Comparison of ENCODE assay signal across 21 mouse cellular contexts in genomic region chr6:52682607-52683006, GRCm38 (mm10). TPM values are rescaled to one million over a fixed set of nuclear protein-coding genes. Genes with fewer than 3 reads are reported as not detected.
DNase-seq lines count a peak whose midpoint lies in the region; ATAC-seq and TF ChIP-seq lines count a peak whose summit lies in the region.
"Had no signal": no experiment of that assay in that cellular context is flagged by ENCODE, and none has a peak within 500 bp of the region (broad histone marks: within the 10 kb centered on the region; RNA-seq: fewer than 3 reads in every experiment).

No protein-coding gene starts in this region.

- 63% methylated on average over 3 of the region's 3 CpGs for WGBS in liver, postnatal 0 days (ENCODE audit: insufficient replicate concordance)
- 69% methylated on average over 3 of the region's 3 CpGs for WGBS in liver, embryonic 12.5 days (ENCODE audit: insufficient replicate concordance)
- WGBS in macrophage (ENCODE audit: missing documents): 56% methylated on average over 2 of the region's 3 CpGs

- H3K27ac ChIP-seq in liver, postnatal 0 days (ENCODE audit: low read depth): 0 out of 2 replicates have a peak overlapping the region, but pooled peaks have one; percentile 30
- no peak overlapping the region for H3K27ac ChIP-seq in liver, embryonic 12.5 days
- H3K27ac ChIP-seq in macrophage: peak overlapping the region; percentile 12; the same call in 1 of the 2 replicates
- H3K27ac ChIP-seq: embryonic facial prominence, embryonic 15.5 days; forebrain, embryonic 15.5 days; hindbrain, embryonic 12.5 days had no signal

- no peaks in the 10 kb centered on the region for H3K36me3 ChIP-seq in liver, postnatal 0 days (replicated peaks; ENCODE audit: insufficient read depth, low read length)
- no peaks in the 10 kb centered on the region for H3K36me3 ChIP-seq in liver, embryonic 12.5 days
- no peaks in the 10 kb centered on the region for H3K36me3 ChIP-seq in macrophage (ENCODE audit: inconsistent target)
- H3K36me3 ChIP-seq: embryonic facial prominence, embryonic 15.5 days; forebrain, embryonic 15.5 days; hindbrain, embryonic 12.5 days had no signal

- H3K27me3 ChIP-seq in liver, postnatal 0 days (ENCODE audit: insufficient read depth, low read length): no peaks in the 10 kb centered on the region
- H3K27me3 ChIP-seq in liver, embryonic 12.5 days (replicated peaks): no peaks in the 10 kb centered on the region
- H3K27me3 ChIP-seq: embryonic facial prominence, embryonic 15.5 days; hindbrain, embryonic 12.5 days had no signal

- TF ChIP-seq EP300 in liver, postnatal 0 days (IDR thresholded peaks at IDR 0.05; ENCODE audit: low read depth): no peak

- TF ChIP-seq CTCF in liver, postnatal 0 days (IDR thresholded peaks at IDR 0.05; ENCODE audit: low read depth): no peak

- H3K4me2 ChIP-seq in liver, postnatal 0 days (ENCODE audit: low read depth, low read length): no peak overlapping the region
- H3K4me2 ChIP-seq in liver, embryonic 12.5 days: no peak overlapping the region
- H3K4me2 ChIP-seq: embryonic facial prominence, embryonic 15.5 days; forebrain, embryonic 15.5 days; hindbrain, embryonic 12.5 days had no signal

- no peak overlapping the region for H3K4me3 ChIP-seq in liver, postnatal 0 days (ENCODE audit: low read depth, low read length)
- no peak overlapping the region for H3K4me3 ChIP-seq in liver, embryonic 12.5 days
- H3K4me3 ChIP-seq in macrophage (ENCODE audit: inconsistent target): no peak overlapping the region
- H3K4me3 ChIP-seq: embryonic facial prominence, embryonic 15.5 days; erythroblast, embryonic 14.5 days; forebrain, embryonic 15.5 days; hindbrain, embryonic 12.5 days had no signal

- no peaks in the 10 kb centered on the region for H3K79me2 ChIP-seq in macrophage (ENCODE audit: inconsistent target)

- H3K9ac ChIP-seq in liver, postnatal 0 days (replicated peaks): no peak overlapping the region
- H3K9ac ChIP-seq in liver, embryonic 12.5 days: no peak overlapping the region
- H3K9ac ChIP-seq: embryonic facial prominence, embryonic 15.5 days; forebrain, embryonic 15.5 days; hindbrain, embryonic 12.5 days had no signal

- no peak for ATAC-seq in liver, postnatal 0 days
- ATAC-seq in liver, embryonic 12.5 days: no peak
- ATAC-seq in granulocyte monocyte progenitor cell, adult 5-6 weeks (replicated peaks; ENCODE audit: poor library complexity, severe bottlenecking): 0 out of 2 replicates have a peak, but pooled peaks have one; percentile 33
- ATAC-seq: CD4-positive, CD25-positive, alpha-beta regulatory T cell, adult 4 months; forebrain, embryonic 15.5 days; hindbrain, embryonic 16.5 days; inflammation-experienced regulatory T-cells, adult 6 months had no signal

- H3K9me3 ChIP-seq in liver, postnatal 0 days (ENCODE audit: low read length): no peaks in the 10 kb centered on the region
- no peaks in the 10 kb centered on the region for H3K9me3 ChIP-seq in liver, embryonic 12.5 days (replicated peaks)
- H3K9me3 ChIP-seq: embryonic facial prominence, embryonic 15.5 days; forebrain, embryonic 15.5 days; hindbrain, embryonic 12.5 days had no signal

- peaks cover 14% of the 10 kb centered on the region for H3K4me1 ChIP-seq in liver, postnatal 0 days (ENCODE audit: insufficient read depth)
- H3K4me1 ChIP-seq in liver, embryonic 12.5 days: no peaks in the 10 kb centered on the region
- H3K4me1 ChIP-seq: embryonic facial prominence, embryonic 15.5 days; forebrain, embryonic 15.5 days; hindbrain, embryonic 12.5 days had no signal

- DNase-seq in liver, postnatal 0 days: no peak
- DNase-seq in adrenal gland, postnatal 25 days: no peak
- no peak for DNase-seq in embryo, embryonic 9.5 days (ENCODE audit: extremely low spot score)
- DNase-seq in urinary bladder, postnatal 14 days (ENCODE audit: low spot score): no peak
- DNase-seq: adrenal gland, postnatal 14 days; B cell, adult 2 months; cerebellum, adult 2 months; cerebellum, postnatal 10 days; gastrocnemius, postnatal 14 days; heart, postnatal 10 days; heart, postnatal 4 days had no signal

RNA-seq across cellular contexts. Expression of gene Tax1bp1, which starts 30.9 kb away (rescaled TPM):
- 110 and 117 TPM in 2 replicates for polyA plus RNA-seq in liver, postnatal 0 days (2015; fragmentation: Nextera tagmentation; extraction: Ambion mirVana)
- 88.2 and 89.6 TPM in 2 replicates for polyA plus RNA-seq in liver, embryonic 12.5 days (2016; fragmentation: Nextera tagmentation; extraction: Ambion mirVana)
- 155 and 165 TPM in 2 replicates for total RNA-seq in granulocyte monocyte progenitor cell, adult 5-6 weeks (2014; fragmentation: Nextera tagmentation)
- total RNA-seq in granulocyte monocyte progenitor cell, adult 5-6 weeks (2017): 339 and 381 TPM in 2 replicates
- total RNA-seq in macrophage (2018; cell fraction: chromatin; rRNA removed): 100 to 1,000 TPM; 175 to 454 (median 248) TPM
- total RNA-seq in macrophage (2018; cell fraction: cytosol; rRNA removed): 100 to 1,000 TPM; 139 to 219 (median 170) TPM
- 100 to 1,000 TPM; 137 to 362 (median 212) TPM for total RNA-seq in macrophage (2018; cell fraction: nucleus; rRNA removed)
- polyA plus RNA-seq in macrophage (2018): 129 to 262 TPM (median 129 TPM) in 3 replicates
- total RNA-seq in adrenal gland, postnatal 25 days (2021): 179 and 185 TPM in 2 replicates

RNA-seq across cellular contexts. Expression of gene Hibadh, which starts 42.4 kb away (rescaled TPM):
- polyA plus RNA-seq in liver, postnatal 0 days (2015; fragmentation: Nextera tagmentation; extraction: Ambion mirVana): 110 and 117 TPM in 2 replicates
- polyA plus RNA-seq in liver, embryonic 12.5 days (2016; fragmentation: Nextera tagmentation; extraction: Ambion mirVana): 68.3 and 68.6 TPM in 2 replicates
- total RNA-seq in granulocyte monocyte progenitor cell, adult 5-6 weeks (2014; fragmentation: Nextera tagmentation): 70.8 and 77.4 TPM in 2 replicates
- 54.5 and 56.2 TPM in 2 replicates for total RNA-seq in granulocyte monocyte progenitor cell, adult 5-6 weeks (2017)
- 10 to 100 TPM; 24.4 to 66.8 (median 48.9) TPM for total RNA-seq in macrophage (2018; cell fraction: chromatin; rRNA removed)
- 10 to 100 TPM; 41.3 to 54.0 (median 47.2) TPM for total RNA-seq in macrophage (2018; cell fraction: cytosol; rRNA removed)
- 10 to 100 TPM; 22.5 to 67.3 (median 40.0) TPM for total RNA-seq in macrophage (2018; cell fraction: nucleus; rRNA removed)
- polyA plus RNA-seq in macrophage (2018): 40.2 to 62.3 TPM (median 45.1 TPM) in 3 replicates
- 166 and 179 TPM in 2 replicates for total RNA-seq in adrenal gland, postnatal 25 days (2021)
